Mouse (Mus musculus) limb, embryonic 13.5 days (tissue): ENCODE data around the gene Tbc1d23. TPM values are rescaled to one million over a fixed set of nuclear protein-coding genes. Genes with fewer than 3 reads are reported as not detected.
"Not testable (repeated sequence)": the region's sequence is repeated elsewhere in the genome, so short reads cannot be mapped to it uniquely, and the experiment has no call there.

Source experiments
- ATAC-seq: fragments of 200-750 bp; cut with Nextera tagmentation; 2 replicates; pipeline ENCODE4 v1.8.0; 2017; ENCODE audit warnings: low read depth, moderate number of reproducible peaks, moderate TSS enrichment; ENCODE audit not compliant: low FRiP score
- H3K27ac ChIP-seq: fragments of 300-500 bp; sonication (generic); 2 replicates; pipeline ENCODE4 v1.5.1; 2015; ENCODE audit warnings: inconsistent platforms, mild to moderate bottlenecking, moderate library complexity
- H3K27me3 ChIP-seq: fragments of 300-500 bp; sonication (generic); 2 replicates; pipeline ENCODE4 v1.6.1; 2015; ENCODE audit warnings: mild to moderate bottlenecking, inconsistent platforms
- H3K36me3 ChIP-seq: fragments of 300-500 bp; sonication (generic); 2 replicates; pipeline ENCODE4 v1.6.1; 2015; ENCODE audit warnings: inconsistent platforms, mild to moderate bottlenecking, moderate library complexity
- H3K4me1 ChIP-seq: fragments of 300-500 bp; sonication (generic); 2 replicates; pipeline ENCODE4 v1.6.1; 2015; ENCODE audit warnings: inconsistent platforms
- H3K4me2 ChIP-seq: fragments of 300-500 bp; sonication (generic); replicated peaks from 2 replicates; pipeline ENCODE4 v1.6.1; 2015; ENCODE audit warnings: inconsistent platforms, mild to moderate bottlenecking, moderate library complexity
- H3K4me3 ChIP-seq: fragments of 300-500 bp; sonication (generic); 2 replicates; pipeline ENCODE4 v1.5.1; 2015; ENCODE audit warnings: moderate library complexity, mild to moderate bottlenecking, inconsistent platforms
- H3K9ac ChIP-seq: fragments of 300-500 bp; sonication (generic); 2 replicates; pipeline ENCODE4 v1.6.1; 2015; ENCODE audit warnings: mild to moderate bottlenecking, inconsistent platforms
- H3K9me3 ChIP-seq: fragments of 300-500 bp; sonication (generic); 2 replicates; pipeline ENCODE4 v1.6.1; 2016; ENCODE audit warnings: inconsistent platforms
- WGBS: fragments of 180-500 bp; shearing (Covaris S2); methylation state at CpG from one replicate; pipeline ENCODE4 v1.1.7; 2015; 5-methylcytosine and 5-hydroxymethylcytosine counted together
- polyA plus RNA-seq: library from polyadenylated mRNA; unstranded; fragments of >200 nt; fragmentation: Nextera tagmentation; extraction: Ambion mirVana; gene quantifications from 2 replicates; pipeline ENCODE4 v1.2.1, GENCODE M21; 2015

Tbc1d23 gene
- polyA plus RNA-seq, 1 experiment from 2014 or later, result 35.3 TPM

DNA sequence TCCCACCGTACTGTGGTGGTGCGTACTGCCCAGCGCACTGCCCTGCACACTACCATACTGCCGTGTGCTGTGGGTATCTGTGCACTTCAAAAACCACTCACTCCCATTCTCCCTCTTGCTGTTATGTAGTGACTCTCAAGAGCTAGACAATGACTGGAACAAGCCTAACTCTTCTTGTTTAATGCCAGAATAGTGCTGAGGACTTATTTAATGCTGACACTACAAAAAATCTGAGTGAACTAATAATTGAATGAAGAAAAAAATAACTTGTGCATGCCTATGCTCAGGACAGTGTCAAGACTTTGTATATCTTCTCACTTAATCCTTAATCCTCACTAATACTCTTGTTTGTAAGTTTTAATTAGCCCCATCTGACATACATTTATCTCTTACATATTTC is 16.2 kb upstream of the Tbc1d23 start:
- no peak overlapping the region for H3K9ac ChIP-seq
- H3K27me3 ChIP-seq, result no peaks in the 10 kb centered on the region
- H3K9me3 ChIP-seq, result 0 out of 2 replicates have a peak, but pooled peaks cover 2% of the 10 kb centered on the region
- ATAC-seq, result no peak
- 96% methylated on average over 4 of the region's 4 CpGs for WGBS
- no peak overlapping the region for H3K4me3 ChIP-seq
- H3K36me3 ChIP-seq, result no peaks in the 10 kb centered on the region
- H3K27ac ChIP-seq, result no peak overlapping the region
- H3K4me1 ChIP-seq, result peaks cover 4% of the 10 kb centered on the region; the same call in 1 of the 2 replicates
- H3K4me2 ChIP-seq, result no peak overlapping the region

DNA sequence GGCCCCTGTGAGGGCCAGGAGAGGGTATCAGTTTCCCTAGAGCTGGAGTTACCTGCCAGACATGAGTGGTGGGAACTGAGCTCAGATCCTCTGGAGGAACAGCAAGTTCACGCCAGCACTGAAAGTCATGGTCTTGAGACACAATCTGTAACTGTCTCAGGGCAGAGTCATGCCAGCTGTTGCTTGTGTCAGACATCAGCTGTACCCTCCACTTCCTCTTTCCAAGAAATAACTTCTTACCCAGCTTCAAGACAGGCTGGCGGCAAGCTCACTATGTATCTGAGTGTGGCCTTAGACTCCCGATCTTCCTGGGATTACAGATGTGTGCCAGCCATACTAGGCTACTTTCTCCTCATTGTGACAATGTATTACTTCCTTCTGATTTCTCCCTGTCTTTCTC is 15.3 kb upstream of the Tbc1d23 start:
- Histone ChIP-seq H3K36me3 (no peaks in the 10 kb centered on the region), H3K4me2 (no peak overlapping the region), H3K27ac (no peak overlapping the region), H3K9ac (no peak overlapping the region), H3K27me3 (no peaks in the 10 kb centered on the region), H3K4me1 (peaks cover 4% of the 10 kb centered on the region; the same call in 1 of the 2 replicates), H3K9me3 (0 out of 2 replicates have a peak, but pooled peaks cover 2% of the 10 kb centered on the region), H3K4me3 (no peak overlapping the region)
- ATAC-seq, result no peak
- WGBS, result 88% methylated on average over 3 of the region's 3 CpGs

DNA sequence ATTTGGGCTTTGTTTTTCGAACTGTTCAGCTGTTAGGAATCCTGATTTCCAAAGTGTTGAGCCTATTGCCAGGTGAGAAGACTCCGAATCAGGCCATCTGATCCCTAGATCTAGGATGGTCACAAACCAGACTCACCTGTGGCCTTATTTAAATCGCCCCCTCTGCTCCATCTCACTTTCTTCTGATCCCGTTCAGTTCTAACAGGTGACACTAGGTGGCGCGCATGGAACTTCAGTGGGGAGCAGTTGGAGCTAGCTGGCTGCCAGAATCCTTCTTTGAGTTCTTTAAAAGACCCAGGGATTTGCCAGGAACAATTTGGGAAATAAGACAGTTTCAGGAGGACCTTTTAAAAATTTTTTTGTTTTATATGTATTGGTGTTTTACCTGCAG is 12.5 kb upstream of the Tbc1d23 start:
- Histone ChIP-seq H3K9me3 (no peaks in the 10 kb centered on the region), H3K9ac (no peak overlapping the region), H3K4me2 (0 out of 2 replicates have a peak overlapping the region, but pooled peaks have one; percentile 3), H3K4me3 (no peak overlapping the region), H3K27me3 (no peaks in the 10 kb centered on the region), H3K36me3 (no peaks in the 10 kb centered on the region), H3K4me1 (peaks cover 4% of the 10 kb centered on the region; the same call in 1 of the 2 replicates), H3K27ac (no peak overlapping the region)
- ATAC-seq, result peak; percentile 65
- WGBS, result 6% methylated on average over 6 of the region's 6 CpGs

DNA sequence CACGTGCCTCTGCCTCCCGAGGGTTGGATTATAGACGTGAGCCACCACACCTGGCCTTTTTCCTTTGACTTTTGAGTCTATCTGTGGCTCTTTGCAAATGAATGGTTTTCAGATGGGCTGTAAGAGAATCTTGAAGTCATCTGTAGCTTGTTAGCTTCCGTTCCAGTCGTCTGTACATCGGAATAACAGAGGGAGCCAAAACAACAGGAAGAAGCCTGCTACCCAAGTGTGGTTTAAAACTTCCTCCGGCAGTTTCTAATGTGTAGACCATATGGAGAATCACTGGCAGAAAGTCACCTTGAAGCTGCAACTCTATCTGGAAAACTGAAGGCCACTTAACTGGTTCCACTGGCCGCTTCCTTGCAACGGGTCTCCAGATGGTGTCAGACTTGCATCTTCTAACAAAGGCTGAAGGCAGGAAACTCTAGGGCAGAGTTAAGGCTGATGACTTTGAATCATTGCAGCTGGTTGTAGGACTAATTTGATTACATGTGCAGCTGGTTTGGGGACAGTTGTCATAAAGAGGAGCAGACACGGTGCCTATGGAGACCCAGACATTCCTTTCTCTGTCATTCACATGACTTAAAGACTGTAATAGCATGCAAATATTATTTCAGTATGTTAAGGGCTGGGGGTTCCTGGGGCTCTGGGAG is 12.0 kb upstream of the Tbc1d23 start:
- 0 out of 2 replicates have a peak overlapping the region, but pooled peaks have one; percentile 3 for H3K4me2 ChIP-seq
- no peaks in the 10 kb centered on the region for H3K9me3 ChIP-seq
- no peaks in the 10 kb centered on the region for H3K27me3 ChIP-seq
- no peaks in the 10 kb centered on the region for H3K36me3 ChIP-seq
- 24% methylated on average over 10 of the region's 10 CpGs for WGBS
- no peak overlapping the region for H3K27ac ChIP-seq
- no peak overlapping the region for H3K4me3 ChIP-seq
- H3K4me1 ChIP-seq, result peaks cover 4% of the 10 kb centered on the region; the same call in 1 of the 2 replicates
- ATAC-seq, result peak; percentile 69
- no peak overlapping the region for H3K9ac ChIP-seq

DNA sequence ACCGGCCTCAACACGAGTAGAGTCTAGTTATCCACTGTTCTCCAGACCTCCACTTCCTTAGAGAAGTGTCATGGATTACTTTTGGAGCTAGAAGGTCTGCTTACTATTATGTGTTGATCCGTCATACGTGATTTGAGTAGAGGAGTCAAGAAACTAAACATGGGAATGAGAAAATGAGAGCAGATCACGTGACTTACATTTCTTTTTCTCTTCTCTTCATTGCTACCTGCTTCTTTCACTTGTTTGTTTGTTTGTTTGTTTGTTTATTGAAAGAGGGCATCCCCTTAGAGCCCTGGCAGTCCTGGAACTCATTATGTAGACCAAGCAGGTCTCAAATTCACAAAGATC is 11.5 kb upstream of the Tbc1d23 start:
- Histone ChIP-seq H3K9me3 (no peaks in the 10 kb centered on the region), H3K4me2 (no peak overlapping the region), H3K36me3 (no peaks in the 10 kb centered on the region), H3K27me3 (no peaks in the 10 kb centered on the region), H3K9ac (no peak overlapping the region), H3K4me3 (no peak overlapping the region), H3K4me1 (peaks cover 4% of the 10 kb centered on the region; the same call in 1 of the 2 replicates), H3K27ac (no peak overlapping the region)
- no peak for ATAC-seq
- 72% methylated on average over 5 of the region's 5 CpGs for WGBS

DNA sequence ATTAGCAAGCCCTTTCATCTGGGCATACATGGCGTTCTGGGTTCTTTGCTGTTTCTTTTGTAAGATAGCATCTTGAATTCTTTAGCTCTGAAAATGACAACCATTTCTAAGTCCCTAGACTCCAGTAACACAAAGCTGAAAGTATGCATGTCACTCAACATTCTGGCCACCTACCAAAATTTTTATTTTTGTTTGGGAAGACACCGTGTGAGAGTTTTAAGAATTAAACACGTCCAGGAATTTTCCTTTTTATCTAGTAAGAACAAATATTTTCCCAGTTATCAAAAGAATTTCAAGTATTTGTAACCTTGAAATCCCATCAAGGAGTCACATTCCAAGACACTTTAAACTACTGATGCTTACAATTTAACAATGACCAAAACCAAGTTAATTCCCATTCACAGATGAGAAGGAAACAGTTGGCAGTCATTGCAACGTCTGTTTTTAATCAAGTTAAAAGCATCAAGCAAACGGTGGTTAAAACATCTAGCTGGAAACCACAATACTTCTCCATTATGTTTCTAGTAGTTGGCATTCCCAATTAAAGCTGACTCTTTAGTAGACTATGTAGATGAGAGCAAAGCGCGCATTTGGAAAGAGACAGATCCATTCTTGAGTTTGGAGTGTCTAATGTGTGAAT is 4.7 kb upstream of the Tbc1d23 start:
- no peaks in the 10 kb centered on the region for H3K4me1 ChIP-seq
- no peaks in the 10 kb centered on the region for H3K9me3 ChIP-seq
- no peaks in the 10 kb centered on the region for H3K36me3 ChIP-seq
- no peak overlapping the region for H3K4me2 ChIP-seq
- 0 out of 2 replicates have a peak overlapping the region, but pooled peaks have one; percentile 17 for H3K27ac ChIP-seq
- H3K27me3 ChIP-seq, result no peaks in the 10 kb centered on the region
- 45% methylated on average over 7 of the region's 7 CpGs for WGBS
- H3K9ac ChIP-seq, result no peak overlapping the region
- no peak overlapping the region for H3K4me3 ChIP-seq
- ATAC-seq, result no peak

DNA sequence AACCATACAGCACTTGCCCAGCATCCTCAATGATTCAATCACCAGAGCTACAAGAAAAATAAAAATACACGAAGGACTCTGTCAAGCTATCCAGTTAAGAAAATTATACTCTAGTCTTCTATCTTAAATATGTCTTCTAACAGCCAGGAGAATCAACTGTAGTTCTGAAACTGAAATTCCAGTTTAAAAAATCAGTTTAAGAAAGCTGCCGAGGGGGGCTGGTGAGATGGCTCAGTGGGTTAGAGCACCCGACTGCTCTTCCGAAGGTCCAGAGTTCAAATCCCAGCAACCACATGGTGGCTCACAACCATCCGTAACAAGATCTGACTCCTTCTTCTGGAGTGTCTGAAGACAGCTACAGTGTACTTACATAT is 620 bp upstream of the Tbc1d23 start:
- Histone ChIP-seq H3K4me1 (peaks cover 11% of the 10 kb centered on the region), H3K4me2 (peak overlapping the region; percentile 76), H3K4me3 (peak overlapping the region; percentile 95)
- not testable (repeated sequence) for H3K36me3 ChIP-seq, H3K9me3 ChIP-seq, H3K27ac ChIP-seq, H3K27me3 ChIP-seq, H3K9ac ChIP-seq, ATAC-seq
- WGBS, result 73% methylated on average over 5 of the region's 5 CpGs

DNA sequence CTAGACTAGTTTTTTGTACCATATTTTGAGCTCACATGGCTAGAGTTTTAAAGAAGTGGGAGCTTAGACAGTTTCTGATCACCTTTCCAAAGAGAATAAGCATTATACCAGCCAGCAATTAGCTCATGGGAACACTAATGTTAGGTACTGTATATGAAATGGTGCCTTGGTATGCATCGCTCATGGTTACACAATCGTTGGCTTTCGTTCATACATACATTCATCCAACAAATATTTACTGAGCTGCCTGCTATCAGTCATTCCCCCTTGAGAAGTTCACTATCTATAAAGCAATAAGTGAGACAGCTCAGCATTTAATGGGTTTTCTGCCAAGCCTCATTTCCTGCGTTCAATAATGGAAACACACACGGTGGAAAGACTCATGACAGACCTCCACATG is 4.9 kb downstream of the Tbc1d23 start:
- peaks cover 4% of the 10 kb centered on the region; the same call in 1 of the 2 replicates for H3K36me3 ChIP-seq
- no peak overlapping the region for H3K27ac ChIP-seq
- ATAC-seq, result no peak
- H3K4me2 ChIP-seq, result no peak overlapping the region
- H3K9ac ChIP-seq, result no peak overlapping the region
- no peak overlapping the region for H3K4me3 ChIP-seq
- H3K4me1 ChIP-seq, result peaks cover 11% of the 10 kb centered on the region
- WGBS, result 86% methylated on average over 5 of the region's 5 CpGs
- no peaks in the 10 kb centered on the region for H3K9me3 ChIP-seq
- no peaks in the 10 kb centered on the region for H3K27me3 ChIP-seq

DNA sequence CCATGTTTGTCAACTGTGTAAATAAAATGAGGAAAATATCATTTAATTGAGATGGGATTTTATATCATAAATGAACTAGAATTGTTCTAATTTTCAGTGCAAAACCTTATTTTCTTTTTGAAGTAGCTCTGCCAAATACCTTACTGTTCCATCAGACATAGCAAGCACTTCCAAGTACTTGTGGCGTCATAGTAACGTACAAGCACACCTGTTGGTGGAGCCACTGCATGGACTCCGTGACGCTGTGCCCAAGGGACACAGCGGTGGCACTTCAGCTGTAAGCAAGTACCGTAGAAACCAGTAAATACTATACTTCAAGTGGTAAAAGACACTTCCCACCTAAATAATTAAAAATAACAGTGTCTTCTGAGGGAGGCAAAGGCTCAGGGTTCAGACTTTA is 10.9 kb downstream of the Tbc1d23 start:
- Histone ChIP-seq H3K9me3 (no peaks in the 10 kb centered on the region), H3K27me3 (no peaks in the 10 kb centered on the region), H3K4me2 (no peak overlapping the region), H3K36me3 (peaks cover 36% of the 10 kb centered on the region), H3K9ac (no peak overlapping the region), H3K4me1 (no peaks in the 10 kb centered on the region), H3K27ac (no peak overlapping the region), H3K4me3 (no peak overlapping the region)
- whole genome bisulfite sequencing, result 94% methylated on average over 6 of the region's 6 CpGs
- no peak for ATAC-seq

DNA sequence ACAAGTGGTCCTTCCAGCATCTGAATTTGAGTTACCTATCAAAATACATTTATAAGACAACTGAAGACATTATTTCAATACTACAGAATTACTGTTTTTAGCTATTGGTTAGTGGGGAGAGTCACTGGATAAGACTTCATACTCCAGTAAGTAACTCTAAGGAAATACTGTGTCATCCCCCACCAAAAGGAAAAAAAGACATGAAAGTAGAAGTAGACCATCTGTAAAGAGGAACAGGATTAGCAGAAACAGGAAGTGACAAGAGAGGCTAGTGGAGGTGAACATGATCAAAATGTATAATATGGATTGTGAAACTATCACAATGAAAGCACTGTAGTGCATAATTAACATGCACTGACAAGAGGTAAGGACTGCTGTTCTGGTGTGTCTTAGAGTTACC is 15.3 kb downstream of the Tbc1d23 start:
- Histone ChIP-seq H3K36me3 (peaks cover 52% of the 10 kb centered on the region), H3K4me1 (no peaks in the 10 kb centered on the region), H3K9ac (no peak overlapping the region), H3K27ac (no peak overlapping the region), H3K27me3 (no peaks in the 10 kb centered on the region), H3K9me3 (no peaks in the 10 kb centered on the region), H3K4me3 (no peak overlapping the region), H3K4me2 (no peak overlapping the region)
- no peak for ATAC-seq

DNA sequence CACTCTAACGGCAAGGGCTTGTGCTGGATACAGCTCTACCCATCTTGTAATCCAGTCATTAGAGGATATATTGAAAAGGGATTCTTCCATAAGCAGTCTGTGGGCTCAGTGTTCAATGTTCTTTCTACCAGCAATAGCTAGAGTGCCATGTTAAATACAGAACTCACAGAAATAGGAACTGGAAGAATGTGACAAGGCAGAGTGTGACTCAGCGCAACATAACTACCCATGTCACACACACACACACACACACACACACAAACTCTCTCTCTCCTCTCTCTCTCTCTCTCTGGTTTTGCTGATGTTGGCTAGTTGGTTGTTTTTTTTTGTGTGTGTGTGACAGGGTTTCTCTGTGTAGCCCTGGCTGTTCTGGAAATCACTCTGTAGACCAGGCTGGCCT is 20.3 kb downstream of the Tbc1d23 start:
- peaks cover 49% of the 10 kb centered on the region for H3K36me3 ChIP-seq
- H3K9me3 ChIP-seq, result no peaks in the 10 kb centered on the region
- ATAC-seq, result no peak
- WGBS, result 97% methylated on average over 2 of the region's 2 CpGs
- no peak overlapping the region for H3K9ac ChIP-seq
- H3K4me2 ChIP-seq, result no peak overlapping the region
- no peak overlapping the region for H3K4me3 ChIP-seq
- no peak overlapping the region; the same call in 1 of the 2 replicates for H3K27ac ChIP-seq
- H3K4me1 ChIP-seq, result no peaks in the 10 kb centered on the region
- H3K27me3 ChIP-seq, result no peaks in the 10 kb centered on the region

DNA sequence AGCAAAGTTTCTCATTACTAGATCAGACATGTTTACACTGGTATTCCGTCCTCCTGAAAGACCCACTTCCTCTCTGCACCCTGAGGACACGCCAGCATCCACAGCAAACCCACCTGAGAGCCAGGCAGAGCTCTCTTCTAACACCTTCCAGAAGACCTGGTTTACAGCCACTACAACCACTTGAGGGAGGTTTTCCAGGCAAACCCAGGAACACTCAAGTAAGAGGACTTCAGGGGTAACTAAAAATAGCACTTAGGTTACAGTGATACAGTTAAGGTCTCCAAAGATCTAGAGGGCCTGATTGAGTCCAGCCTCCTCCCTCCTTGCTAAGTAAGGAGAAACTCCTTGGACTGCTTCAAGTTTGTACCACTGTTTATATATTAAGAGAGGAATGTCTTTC is 23.0 kb downstream of the Tbc1d23 start:
- no peaks in the 10 kb centered on the region for H3K27me3 ChIP-seq
- 82% methylated on average over 2 of the region's 2 CpGs for whole genome bisulfite sequencing
- H3K36me3 ChIP-seq, result peaks cover 42% of the 10 kb centered on the region
- no peak overlapping the region for H3K4me3 ChIP-seq
- no peak for ATAC-seq
- no peak overlapping the region for H3K27ac ChIP-seq
- H3K9me3 ChIP-seq, result no peaks in the 10 kb centered on the region
- H3K9ac ChIP-seq, result no peak overlapping the region
- no peaks in the 10 kb centered on the region for H3K4me1 ChIP-seq
- no peak overlapping the region for H3K4me2 ChIP-seq

DNA sequence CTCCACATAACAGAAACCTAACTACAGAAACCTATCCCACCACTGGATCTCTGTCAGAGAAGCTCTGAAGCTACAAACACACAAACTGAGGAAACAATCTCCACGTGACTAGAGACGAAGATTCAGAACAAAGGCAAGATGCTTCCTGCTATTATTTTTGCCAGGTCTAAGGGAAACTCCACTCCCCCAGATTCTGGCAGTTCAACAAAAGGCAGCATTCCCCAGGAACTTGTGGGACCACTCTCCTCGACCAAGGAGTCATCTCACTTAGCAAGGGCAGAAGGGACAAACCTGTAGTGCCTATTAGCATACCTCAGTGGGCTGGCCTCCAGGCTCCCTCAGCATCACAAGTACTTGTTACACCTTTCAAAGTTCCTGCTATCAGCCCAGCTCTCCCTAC is 34.0 kb downstream of the Tbc1d23 start:
- WGBS, result 62% methylated on average over 3 of the region's 3 CpGs
- Histone ChIP-seq H3K4me3 (no peak overlapping the region), H3K36me3 (peaks cover 33% of the 10 kb centered on the region), H3K4me1 (no peaks in the 10 kb centered on the region), H3K4me2 (no peak overlapping the region), H3K9ac (no peak overlapping the region), H3K27ac (no peak overlapping the region), H3K27me3 (no peaks in the 10 kb centered on the region), H3K9me3 (no peaks in the 10 kb centered on the region)
- ATAC-seq, result no peak
